Mouse (Mus musculus) ES-CJ7 (cell line): ENCODE results near the gene Gm5622.
A peak's percentile ranks its signal among the peaks of the same experiment; 100 is the strongest.
"Not testable (repeated sequence)": the region's sequence is repeated elsewhere in the genome, so short reads cannot be mapped to it uniquely, and the experiment has no call there.

ENCODE experiments used
- DNase-seq: peaks from one replicate; pipeline ENCODE4 v3.0.0; 2011; ENCODE audit warnings: low read depth, low spot score

Gm5622 gene

GRCm38 (mm10) chr14:51552490-51552889 lies at the start of gene Gm5622:
TSS of gene Gm5622 (plus strand) at chr14:51552790.
- DNase-seq, result no peak

GRCm38 (mm10) chr14:51507416-51507815 lies 45.2 kb upstream of the Gm5622 start:
- peak; percentile 25 for DNase-seq

GRCm38 (mm10) chr14:51573963-51574362 lies 21.4 kb downstream of the Gm5622 start, which contains the start of gene Gm17175:
TSS of gene Gm17175 (minus strand) at chr14:51574063.
- DNase-seq, result not testable (repeated sequence)

GRCm38 (mm10) chr14:51592039-51592438 lies 39.4 kb downstream of the Gm5622 start, which contains the start of gene Gm17174:
TSS of gene Gm17174 (minus strand) at chr14:51592139.
- not testable (repeated sequence) for DNase-seq

GRCm38 (mm10) chr14:51611210-51611609 lies 58.6 kb downstream of the Gm5622 start, which contains the start of gene Gm17078:
TSS of gene Gm17078 (minus strand) at chr14:51611310.
- DNase-seq, result no peak

- not testable (repeated sequence) for DNase-seq
Measured at GRCm38 (mm10) chr14:51632426-51632825, 79.8 kb downstream of the Gm5622 start.

GRCm38 (mm10) chr14:51635566-51635965 lies 83.0 kb downstream of the Gm5622 start, which contains the start of gene Gm4181:
TSS of gene Gm4181 (minus strand) at chr14:51635666.
- DNase-seq, result not testable (repeated sequence)

GRCm38 (mm10) chr14:51677269-51677668 lies 124.7 kb downstream of the Gm5622 start:
- no peak for DNase-seq

- not testable (repeated sequence) for DNase-seq
Measured at GRCm38 (mm10) chr14:51695368-51695767, 142.8 kb downstream of the Gm5622 start, which contains the start of gene Gm17079. TSS of gene Gm17079 (minus strand) at chr14:51695468.
